Mouse (Mus musculus): ENCODE measurements at regions not wholly inside any gene's neighbourhood (a gene's known extent, or its start where the extent isn't known, plus 50 kb on each side); places are given as distances from the start of the nearest gene placed in this dataset.

DNA sequence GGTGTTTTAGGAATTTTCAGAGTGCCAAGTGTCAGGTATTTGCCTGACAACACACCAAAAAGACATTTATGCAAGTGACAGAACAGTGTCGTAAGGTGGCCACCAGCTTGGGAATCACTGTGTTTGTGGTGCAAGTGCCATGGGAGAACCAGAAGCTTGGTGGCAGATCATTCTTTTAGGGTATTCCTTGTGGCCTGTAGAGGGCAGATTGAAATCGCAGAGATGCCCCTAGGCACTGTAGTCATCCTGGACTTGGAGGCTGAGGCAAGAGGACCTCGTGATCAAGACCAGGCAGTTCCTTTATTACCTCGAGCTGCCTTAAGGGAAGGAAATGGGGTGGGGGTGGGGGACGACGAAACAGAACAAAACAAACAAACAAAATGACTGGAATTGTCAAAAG lies 196.8 kb downstream of the Gm5426 start:
- Histone ChIP-seq H3K27ac (ENCODE audit: low read length) (peak overlapping the region; percentile 36; the same call in 1 of the 2 replicates), H3K9me3 (ENCODE audit: low read length) (no peaks in the 10 kb centered on the region), H3K4me2 (replicated peaks; ENCODE audit: low read depth, low read length) (no peak overlapping the region), H3K9ac (replicated peaks; ENCODE audit: low read length) (no peak overlapping the region), H3K27me3 (ENCODE audit: insufficient read depth, low read length) (no peaks in the 10 kb centered on the region), H3K4me3 (ENCODE audit: low read length) (no peak overlapping the region), H3K36me3 (ENCODE audit: insufficient read depth, low read length) (no peaks in the 10 kb centered on the region), H3K4me1 (ENCODE audit: insufficient read depth, low read length) (peaks cover 12% of the 10 kb centered on the region; the same call in 1 of the 2 replicates)
- WGBS = 73% methylated on average over 6 of the region's 6 CpGs
- no peak for ATAC-seq (ENCODE audit: low FRiP score, low TSS enrichment)

DNA sequence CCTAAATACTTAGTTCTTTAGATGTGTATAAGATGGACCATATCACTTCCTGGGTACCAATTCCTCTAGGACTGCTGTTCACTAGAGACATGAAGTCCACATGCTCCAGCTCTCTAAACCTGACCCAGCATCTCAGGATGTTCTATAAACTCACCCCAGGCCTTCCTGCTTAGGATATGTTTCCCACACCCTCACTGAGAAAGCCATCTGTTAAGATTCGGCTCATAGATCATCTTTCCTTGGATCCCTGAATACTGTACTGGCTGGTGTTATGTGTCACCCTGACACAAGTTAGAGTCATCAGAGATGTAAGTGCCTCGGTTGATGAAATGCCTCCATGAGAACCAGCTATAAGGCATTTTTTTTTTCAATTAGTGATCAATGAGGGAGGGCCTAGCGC lies 199.9 kb downstream of the Gm5426 start:
- H3K9me3 ChIP-seq (ENCODE audit: low read length) = no peaks in the 10 kb centered on the region
- H3K27me3 ChIP-seq (ENCODE audit: insufficient read depth, low read length) = no peaks in the 10 kb centered on the region
- ATAC-seq (ENCODE audit: low FRiP score, low TSS enrichment) = no peak
- 0 out of 2 replicates have a peak, but pooled peaks cover 3% of the 10 kb centered on the region for H3K4me1 ChIP-seq (ENCODE audit: insufficient read depth, low read length)
- no peak overlapping the region for H3K4me2 ChIP-seq (replicated peaks; ENCODE audit: low read depth, low read length)
- no peak overlapping the region for H3K9ac ChIP-seq (replicated peaks; ENCODE audit: low read length)
- WGBS = 83% methylated on average over 3 of the region's 3 CpGs
- H3K4me3 ChIP-seq (ENCODE audit: low read length) = no peak overlapping the region
- no peaks in the 10 kb centered on the region for H3K36me3 ChIP-seq (ENCODE audit: insufficient read depth, low read length)
- no peak overlapping the region for H3K27ac ChIP-seq (ENCODE audit: low read length)

GRCm38 (mm10) chr10:96337088-96337666 lies 200.8 kb downstream of the Gm5426 start:
- Histone ChIP-seq H3K27ac (ENCODE audit: low read length) (no peak overlapping the region), H3K4me1 (ENCODE audit: insufficient read depth, low read length) (no peaks in the 10 kb centered on the region), H3K9me3 (ENCODE audit: low read length) (no peaks in the 10 kb centered on the region), H3K36me3 (ENCODE audit: insufficient read depth, low read length) (no peaks in the 10 kb centered on the region), H3K4me3 (ENCODE audit: low read length) (no peak overlapping the region), H3K27me3 (ENCODE audit: insufficient read depth, low read length) (no peaks in the 10 kb centered on the region), H3K9ac (replicated peaks; ENCODE audit: low read length) (no peak overlapping the region), H3K4me2 (replicated peaks; ENCODE audit: low read depth, low read length) (no peak overlapping the region)
- ATAC-seq (ENCODE audit: low FRiP score, low TSS enrichment) = no peak
- 77% methylated on average over 9 of the region's 9 CpGs for WGBS

- 46% methylated on average over 7 of the region's 7 CpGs for WGBS
- H3K36me3 ChIP-seq (ENCODE audit: insufficient read depth, low read length) = no peaks in the 10 kb centered on the region
- H3K27ac ChIP-seq (ENCODE audit: low read length) = no peak overlapping the region
- ATAC-seq (ENCODE audit: low FRiP score, low TSS enrichment) = no peak
- H3K4me1 ChIP-seq (ENCODE audit: insufficient read depth, low read length) = 0 out of 2 replicates have a peak, but pooled peaks cover 3% of the 10 kb centered on the region
- H3K4me3 ChIP-seq (ENCODE audit: low read length) = no peak overlapping the region
- no peak overlapping the region for H3K4me2 ChIP-seq (replicated peaks; ENCODE audit: low read depth, low read length)
- no peaks in the 10 kb centered on the region for H3K27me3 ChIP-seq (ENCODE audit: insufficient read depth, low read length)
- no peaks in the 10 kb centered on the region for H3K9me3 ChIP-seq (ENCODE audit: low read length)
- no peak overlapping the region for H3K9ac ChIP-seq (replicated peaks; ENCODE audit: low read length)
Observed at GRCm38 (mm10) chr10:96337797-96338608, 201.6 kb downstream of the Gm5426 start.

DNA sequence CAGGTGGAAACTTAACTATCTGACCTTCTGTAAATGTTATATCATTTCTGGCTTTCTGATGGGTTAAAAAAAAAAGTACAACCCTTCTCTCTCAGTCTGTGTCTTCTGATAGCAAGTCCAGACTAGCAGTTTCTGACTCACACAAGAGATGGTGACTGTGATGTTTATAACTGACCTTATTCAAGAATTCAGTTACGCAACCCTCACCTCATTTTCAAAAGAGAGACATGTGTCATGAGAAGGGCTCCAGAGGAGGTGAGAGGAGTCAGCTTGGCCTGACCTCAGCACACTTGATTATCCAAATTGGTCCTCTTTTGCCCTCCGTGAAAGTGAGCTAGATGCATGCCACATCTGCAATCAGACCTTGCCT lies 202.2 kb downstream of the Gm5426 start:
- no peak overlapping the region for H3K4me2 ChIP-seq (replicated peaks; ENCODE audit: low read depth, low read length)
- H3K36me3 ChIP-seq (ENCODE audit: insufficient read depth, low read length) = no peaks in the 10 kb centered on the region
- no peak overlapping the region for H3K4me3 ChIP-seq (ENCODE audit: low read length)
- WGBS = 80% methylated on average over 2 of the region's 2 CpGs
- H3K9ac ChIP-seq (replicated peaks; ENCODE audit: low read length) = no peak overlapping the region
- ATAC-seq (ENCODE audit: low FRiP score, low TSS enrichment) = no peak
- 0 out of 2 replicates have a peak, but pooled peaks cover 3% of the 10 kb centered on the region for H3K4me1 ChIP-seq (ENCODE audit: insufficient read depth, low read length)
- no peaks in the 10 kb centered on the region for H3K27me3 ChIP-seq (ENCODE audit: insufficient read depth, low read length)
- no peak overlapping the region for H3K27ac ChIP-seq (ENCODE audit: low read length)
- no peaks in the 10 kb centered on the region for H3K9me3 ChIP-seq (ENCODE audit: low read length)

DNA sequence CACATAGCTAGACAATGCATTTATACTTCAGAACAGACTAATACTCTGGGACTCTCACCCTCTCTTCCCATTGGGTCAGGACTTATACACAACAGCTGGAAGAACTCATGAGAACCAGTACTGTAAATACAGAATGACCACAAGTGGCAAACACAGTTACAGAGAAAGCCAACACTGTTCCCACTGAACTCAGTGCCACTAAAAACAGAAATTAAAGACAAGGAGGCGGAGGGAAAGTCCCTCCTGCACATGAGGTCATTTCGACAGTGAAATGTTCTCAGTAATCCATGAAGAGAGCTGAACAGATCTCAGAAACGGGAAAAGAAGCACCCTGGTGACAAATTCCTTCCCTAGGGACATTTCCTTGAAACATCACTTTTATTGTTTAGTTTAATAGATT lies 206.1 kb downstream of the Gm5426 start:
- Histone ChIP-seq H3K27me3 (ENCODE audit: insufficient read depth, low read length) (no peaks in the 10 kb centered on the region), H3K4me3 (ENCODE audit: low read length) (no peak overlapping the region), H3K4me1 (ENCODE audit: insufficient read depth, low read length) (0 out of 2 replicates have a peak, but pooled peaks cover 3% of the 10 kb centered on the region), H3K9ac (replicated peaks; ENCODE audit: low read length) (no peak overlapping the region), H3K4me2 (replicated peaks; ENCODE audit: low read depth, low read length) (no peak overlapping the region), H3K36me3 (ENCODE audit: insufficient read depth, low read length) (no peaks in the 10 kb centered on the region), H3K27ac (ENCODE audit: low read length) (no peak overlapping the region), H3K9me3 (ENCODE audit: low read length) (no peaks in the 10 kb centered on the region)
- 0 out of 2 replicates have a peak, but pooled peaks have one; percentile 51 for ATAC-seq (ENCODE audit: low FRiP score, low TSS enrichment)
- WGBS = 36% methylated on average over 3 of the region's 3 CpGs

GRCm38 (mm10) chr10:96343666-96344065 lies 207.3 kb downstream of the Gm5426 start:
- H3K4me2 ChIP-seq (replicated peaks; ENCODE audit: low read depth, low read length) = no peak overlapping the region
- no peaks in the 10 kb centered on the region for H3K27me3 ChIP-seq (ENCODE audit: insufficient read depth, low read length)
- no peak for ATAC-seq (ENCODE audit: low FRiP score, low TSS enrichment)
- H3K9me3 ChIP-seq (ENCODE audit: low read length) = no peaks in the 10 kb centered on the region
- H3K27ac ChIP-seq (ENCODE audit: low read length) = no peak overlapping the region
- H3K4me3 ChIP-seq (ENCODE audit: low read length) = no peak overlapping the region
- no peaks in the 10 kb centered on the region for H3K36me3 ChIP-seq (ENCODE audit: insufficient read depth, low read length)
- H3K9ac ChIP-seq (replicated peaks; ENCODE audit: low read length) = no peak overlapping the region
- H3K4me1 ChIP-seq (ENCODE audit: insufficient read depth, low read length) = 0 out of 2 replicates have a peak, but pooled peaks cover 3% of the 10 kb centered on the region
- 72% methylated on average over 2 of the region's 2 CpGs for WGBS

DNA sequence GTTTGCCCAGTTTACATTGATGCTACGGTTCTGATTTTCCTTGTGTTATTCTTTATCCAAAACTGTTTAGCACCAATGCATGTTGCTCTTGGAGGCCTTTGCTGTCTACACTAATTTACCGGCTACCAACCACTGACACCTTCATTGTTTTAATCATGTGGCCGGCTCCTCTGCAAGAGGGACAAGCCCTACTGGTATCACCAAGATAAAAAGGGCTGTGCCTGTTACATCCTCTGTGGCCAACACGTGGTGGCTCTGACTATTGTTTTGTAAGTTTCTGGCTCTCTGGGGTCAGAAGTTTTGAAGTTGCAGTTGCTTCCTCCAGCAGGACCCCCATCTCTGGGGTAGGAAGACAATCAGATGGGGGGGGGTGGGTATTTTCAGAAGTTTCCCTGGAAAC lies 214.3 kb downstream of the Gm5426 start:
- 74% methylated on average over 4 of the region's 4 CpGs for WGBS
- no peak overlapping the region for H3K4me3 ChIP-seq (ENCODE audit: low read length)
- H3K9ac ChIP-seq (replicated peaks; ENCODE audit: low read length) = no peak overlapping the region
- no peak overlapping the region for H3K4me2 ChIP-seq (replicated peaks; ENCODE audit: low read depth, low read length)
- H3K4me1 ChIP-seq (ENCODE audit: insufficient read depth, low read length) = no peaks in the 10 kb centered on the region
- no peak overlapping the region for H3K27ac ChIP-seq (ENCODE audit: low read length)
- no peaks in the 10 kb centered on the region for H3K27me3 ChIP-seq (ENCODE audit: insufficient read depth, low read length)
- H3K36me3 ChIP-seq (ENCODE audit: insufficient read depth, low read length) = no peaks in the 10 kb centered on the region
- H3K9me3 ChIP-seq (ENCODE audit: low read length) = no peaks in the 10 kb centered on the region
- ATAC-seq (ENCODE audit: low FRiP score, low TSS enrichment) = no peak

GRCm38 (mm10) chr10:96351320-96351719 lies 214.9 kb downstream of the Gm5426 start:
- no peaks in the 10 kb centered on the region for H3K27me3 ChIP-seq (ENCODE audit: insufficient read depth, low read length)
- no peak overlapping the region for H3K27ac ChIP-seq (ENCODE audit: low read length)
- no peak overlapping the region for H3K9ac ChIP-seq (replicated peaks; ENCODE audit: low read length)
- WGBS = 77% methylated on average over 7 of the region's 7 CpGs
- H3K36me3 ChIP-seq (ENCODE audit: insufficient read depth, low read length) = no peaks in the 10 kb centered on the region
- H3K9me3 ChIP-seq (ENCODE audit: low read length) = no peaks in the 10 kb centered on the region
- no peak overlapping the region for H3K4me2 ChIP-seq (replicated peaks; ENCODE audit: low read depth, low read length)
- no peaks in the 10 kb centered on the region for H3K4me1 ChIP-seq (ENCODE audit: insufficient read depth, low read length)
- ATAC-seq (ENCODE audit: low FRiP score, low TSS enrichment) = no peak
- H3K4me3 ChIP-seq (ENCODE audit: low read length) = no peak overlapping the region

GRCm38 (mm10) chr10:96356980-96357624 lies 220.7 kb downstream of the Gm5426 start:
- Histone ChIP-seq H3K27me3 (ENCODE audit: insufficient read depth, low read length) (no peaks in the 10 kb centered on the region), H3K27ac (ENCODE audit: low read length) (no peak overlapping the region), H3K4me1 (ENCODE audit: insufficient read depth, low read length) (no peaks in the 10 kb centered on the region), H3K4me3 (ENCODE audit: low read length) (no peak overlapping the region), H3K36me3 (ENCODE audit: insufficient read depth, low read length) (no peaks in the 10 kb centered on the region), H3K9ac (replicated peaks; ENCODE audit: low read length) (no peak overlapping the region), H3K9me3 (ENCODE audit: low read length) (no peaks in the 10 kb centered on the region), H3K4me2 (replicated peaks; ENCODE audit: low read depth, low read length) (no peak overlapping the region)
- 75% methylated on average over 1 of the region's 1 CpGs for WGBS
- no peak for ATAC-seq (ENCODE audit: low FRiP score, low TSS enrichment)
